Mouse (Mus musculus) heart, embryonic 15.5 days (tissue): Measurements from ENCODE around the gene Gje1. TPM values are rescaled to one million over a fixed set of nuclear protein-coding genes. Genes with fewer than 3 reads are reported as not detected.

Source experiments
- ATAC-seq: fragments of 200-750 bp; cut with Nextera tagmentation; replicated peaks from 2 replicates; pipeline ENCODE4 v1.8.0; 2017; ENCODE audit warnings: low read depth, moderate TSS enrichment; ENCODE audit not compliant: insufficient number of reproducible peaks, insufficient read depth, low FRiP score
- H3K27ac ChIP-seq: fragments of 300-500 bp; sonication (generic); 2 replicates; pipeline ENCODE4 v1.5.1; 2015; ENCODE audit warnings: mild to moderate bottlenecking, inconsistent platforms
- H3K27me3 ChIP-seq: fragments of 300-500 bp; sonication (generic); 2 replicates; pipeline ENCODE4 v1.6.1; 2015; ENCODE audit warnings: inconsistent platforms
- H3K36me3 ChIP-seq: fragments of 300-500 bp; sonication (generic); 2 replicates; pipeline ENCODE4 v1.6.1; 2015; ENCODE audit warnings: mild to moderate bottlenecking, inconsistent platforms
- H3K4me1 ChIP-seq: fragments of 300-500 bp; sonication (generic); replicated peaks from 2 replicates; pipeline ENCODE4 v1.6.1; 2015; ENCODE audit warnings: inconsistent platforms
- H3K4me2 ChIP-seq: fragments of 300-500 bp; sonication (generic); 2 replicates; pipeline ENCODE4 v1.6.1; 2015; ENCODE audit warnings: inconsistent platforms, mild to moderate bottlenecking, moderate library complexity
- H3K4me3 ChIP-seq: fragments of 300-500 bp; sonication (generic); 2 replicates; pipeline ENCODE4 v1.5.1; 2015; ENCODE audit warnings: mild to moderate bottlenecking, inconsistent platforms
- H3K9ac ChIP-seq: fragments of 300-500 bp; sonication (generic); 2 replicates; pipeline ENCODE4 v1.6.1; 2015; ENCODE audit warnings: mild to moderate bottlenecking, inconsistent platforms
- H3K9me3 ChIP-seq: fragments of 300-500 bp; sonication (generic); replicated peaks from 2 replicates; pipeline ENCODE4 v1.6.1; 2016; ENCODE audit warnings: inconsistent platforms
- WGBS: fragments of 180-500 bp; shearing (Covaris S2); methylation state at CpG from one replicate; pipeline ENCODE4 v1.1.7; 2015; ENCODE audit warnings: mixed read lengths; 5-methylcytosine and 5-hydroxymethylcytosine counted together
- polyA plus RNA-seq: library from polyadenylated mRNA; unstranded; fragments of >200 nt; fragmentation: Nextera tagmentation; extraction: Ambion mirVana; gene quantifications from 2 replicates; pipeline ENCODE4 v1.2.1, GENCODE M21; 2015

The Gje1 gene
- polyA plus RNA-seq, 1 experiment from 2014 or later = not detected

- ATAC-seq = no peak
- no peak overlapping the region for H3K4me3 ChIP-seq
- H3K9me3 ChIP-seq = no peaks in the 10 kb centered on the region
- no peaks in the 10 kb centered on the region for H3K4me1 ChIP-seq
- H3K9ac ChIP-seq = no peak overlapping the region
- H3K4me2 ChIP-seq = no peak overlapping the region
- WGBS = 92% methylated on average over 1 of the region's 1 CpGs
- H3K27ac ChIP-seq = no peak overlapping the region
- no peaks in the 10 kb centered on the region for H3K27me3 ChIP-seq
- H3K36me3 ChIP-seq = peaks cover 8% of the 10 kb centered on the region; the same call in 1 of the 2 replicates
Observed at GRCm38 (mm10) chr10:14685663-14686062, 32.4 kb downstream of the Gje1 start.

DNA sequence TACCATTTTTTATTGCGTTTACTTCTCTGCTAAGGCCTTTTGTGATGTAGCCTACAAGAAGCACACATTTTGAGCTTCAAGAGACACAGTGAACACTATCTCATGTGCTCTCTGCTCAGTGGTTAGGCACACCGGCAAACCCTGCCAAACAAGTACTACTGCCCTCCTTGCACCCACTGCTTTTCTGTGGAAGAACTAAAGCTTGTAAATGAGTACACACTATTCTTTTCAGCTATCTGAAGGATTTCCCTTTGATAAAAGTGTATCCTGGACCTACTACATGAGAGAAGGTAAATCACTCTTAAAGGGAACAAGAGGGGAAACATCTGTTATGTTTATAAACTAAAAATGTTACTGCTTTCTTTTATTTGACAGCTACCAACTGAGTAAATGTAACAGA lies 51.9 kb downstream of the Gje1 start:
- no peaks in the 10 kb centered on the region for H3K4me1 ChIP-seq
- no peak overlapping the region for H3K4me3 ChIP-seq
- H3K4me2 ChIP-seq = no peak overlapping the region
- H3K9ac ChIP-seq = no peak overlapping the region
- WGBS = 80% methylated on average over 2 of the region's 2 CpGs
- H3K36me3 ChIP-seq = peaks cover 12% of the 10 kb centered on the region
- no peak for ATAC-seq
- H3K27ac ChIP-seq = no peak overlapping the region
- no peaks in the 10 kb centered on the region for H3K27me3 ChIP-seq
- no peaks in the 10 kb centered on the region for H3K9me3 ChIP-seq

Other genes starting within 250 kb of the Gje1 start
- 9.6 and 12.7 TPM in 2 replicates for gene Adgrg6, start 172.6 kb downstream of the Gje1 start, polyA plus RNA-seq
- 64.9 and 73.6 TPM in 2 replicates for gene Vta1, start 12.7 kb downstream of the Gje1 start, polyA plus RNA-seq
- 0.16 and 0.37 TPM in 2 replicates for gene Nmbr, start 12.6 kb downstream of the Gje1 start, polyA plus RNA-seq